Mouse (Mus musculus) olfactory bulb, adult 2 months (tissue): Measurements from ENCODE around the gene Stk10.

ENCODE experiments used
- CTCF ChIP-seq: fragments of 200-500 bp; IDR thresholded peaks from 2 replicates; pipeline ENCODE4 v1.5.1; 2012; ENCODE audit warnings: low read depth, mild to moderate bottlenecking, low read length, moderate library complexity; ENCODE audit not compliant: insufficient read depth
- POLR2A ChIP-seq: fragments of 200-500 bp; IDR thresholded peaks from 2 replicates; pipeline ENCODE4 v1.6.1; 2012; ENCODE audit warnings: mild to moderate bottlenecking, low read depth, low read length, moderate library complexity; ENCODE audit not compliant: insufficient read depth

GRCm38 (mm10) chr11:32488808-32489670 lies 44.1 kb upstream of the Stk10 start:
- TF ChIP-seq CTCF, result no peak
- no peak for TF ChIP-seq POLR2A
